Mouse (Mus musculus) cerebellum, postnatal 36 days (tissue): ENCODE measurements at regions not wholly inside any gene's neighbourhood (a gene's known extent, or its start where the extent isn't known, plus 50 kb on each side); places are given as distances from the start of the nearest gene placed in this dataset.

Experiments
- DNase-seq, 2 experiments: peaks; one replicate each; pipeline ENCODE4 v3.0.0; 2021 to 2022; ENCODE audit warnings: mixed read lengths in 2 of 2

DNA sequence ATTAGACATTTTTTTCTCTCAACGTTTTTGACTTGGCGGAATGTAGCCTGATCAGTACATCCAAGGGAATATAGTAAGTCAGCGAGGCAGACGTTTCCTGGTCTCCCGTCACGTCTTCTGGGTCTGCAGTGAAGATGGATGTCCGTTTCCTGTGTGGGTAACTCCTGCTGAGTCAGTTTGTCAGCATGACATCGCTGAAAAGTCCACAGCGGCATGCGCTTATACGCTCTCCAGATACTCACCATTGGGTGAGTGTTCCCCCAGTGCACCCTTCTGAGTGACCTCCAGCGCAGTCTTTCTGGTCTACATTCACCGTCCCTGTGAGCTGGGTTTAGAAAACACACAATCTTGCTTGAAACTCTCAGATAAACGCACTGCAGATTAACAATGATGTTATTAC is 58.5 kb upstream of the Klf6 start:
- no peak for DNase-seq

DNA sequence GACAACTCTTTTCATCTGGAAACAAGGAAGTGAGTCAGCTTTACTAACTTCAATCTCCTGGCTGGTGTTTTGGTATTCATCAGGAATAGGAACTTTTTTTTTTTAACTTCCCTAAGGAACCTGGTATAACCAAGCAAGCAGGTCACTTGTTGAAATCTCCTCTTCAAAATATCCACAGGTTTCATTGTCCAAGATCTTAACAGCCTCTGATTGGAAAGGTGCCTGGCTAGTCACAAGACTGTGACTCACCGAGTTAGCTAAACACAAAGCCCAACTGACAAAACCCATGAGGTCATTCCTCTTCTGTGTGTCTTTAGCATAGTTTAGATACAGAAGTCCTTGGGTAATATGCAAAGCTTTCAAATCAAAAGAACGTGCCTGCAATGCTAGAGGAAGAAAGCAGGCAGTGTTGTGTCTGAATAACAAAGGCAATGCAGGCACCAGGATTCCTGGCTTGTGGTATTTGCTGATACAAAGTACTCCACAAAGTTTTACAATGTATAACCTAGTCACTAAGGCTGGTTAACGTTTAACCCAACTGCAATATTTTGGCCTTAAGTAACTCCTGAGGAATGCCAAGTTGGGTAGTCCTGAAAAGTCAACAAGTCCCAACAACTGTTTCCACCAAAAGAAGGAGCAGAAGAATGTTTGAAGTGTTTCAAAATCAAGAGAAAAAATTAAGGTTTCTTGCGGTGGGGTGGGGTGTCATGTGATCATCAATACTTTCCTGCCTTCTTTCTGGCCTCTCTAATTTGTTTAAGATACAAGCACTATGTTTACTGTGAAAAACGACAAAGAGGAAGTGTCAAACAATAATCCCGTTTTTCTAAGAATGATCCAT is 57.5 kb upstream of the Klf6 start:
- DNase-seq, result no peak

DNA sequence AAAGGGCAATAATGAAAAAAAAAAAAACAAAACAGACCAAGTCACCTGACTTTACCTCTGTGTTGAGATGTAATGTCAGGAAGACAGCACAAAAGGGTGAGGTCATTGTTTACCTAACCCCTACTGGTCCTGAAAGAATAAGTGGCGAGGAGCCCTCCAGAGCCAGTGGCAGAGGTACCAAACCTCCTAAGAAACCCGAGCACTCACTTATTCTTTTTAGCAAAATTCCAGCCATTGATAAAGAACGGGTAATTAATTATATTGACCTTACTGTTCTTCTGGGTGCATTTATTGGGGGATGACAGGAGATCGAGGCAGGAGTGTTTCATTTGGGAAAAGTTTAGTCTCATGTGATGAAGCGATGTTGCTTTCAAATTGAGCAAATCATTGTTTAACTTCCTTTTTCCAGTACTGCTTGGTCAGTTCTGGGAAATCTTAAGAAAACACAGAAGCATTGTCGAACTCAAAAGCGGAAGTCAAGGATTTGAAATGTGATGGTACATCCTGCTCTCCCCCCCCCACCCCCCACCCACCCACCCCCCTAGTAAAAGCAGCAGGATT is 56.8 kb upstream of the Klf6 start:
- no peak for DNase-seq

DNA sequence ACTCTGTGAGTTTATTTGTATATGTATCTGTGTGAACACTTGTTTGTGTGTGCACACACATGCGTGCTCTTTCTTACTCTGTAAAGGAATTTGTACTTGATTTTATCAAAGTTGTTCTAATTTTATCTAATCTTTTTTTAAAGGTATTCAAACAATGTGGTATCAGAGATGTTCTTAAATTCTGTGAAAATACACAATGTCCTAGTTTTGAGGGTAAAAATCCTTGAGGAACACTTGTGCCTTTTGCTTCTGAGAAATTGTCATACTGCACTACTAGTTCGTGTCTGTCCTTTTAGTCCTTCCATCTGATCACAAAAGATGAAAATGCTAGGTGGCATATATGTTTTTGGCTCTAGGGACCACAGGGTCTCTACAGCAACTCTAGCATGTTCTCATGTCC is 52.9 kb upstream of the Klf6 start:
- DNase-seq, result no peak
